Mouse (Mus musculus) WW6 (cell line): ENCODE measurements around the gene Wdr90.
"Not testable (repeated sequence)": the region's sequence is repeated elsewhere in the genome, so short reads cannot be mapped to it uniquely, and the experiment has no call there.

Experiments used
- DNase-seq: peaks from one replicate; pipeline ENCODE4 v3.0.0-alpha.2; 2013; ENCODE audit warnings: low read depth, low spot score

Wdr90 gene

DNA sequence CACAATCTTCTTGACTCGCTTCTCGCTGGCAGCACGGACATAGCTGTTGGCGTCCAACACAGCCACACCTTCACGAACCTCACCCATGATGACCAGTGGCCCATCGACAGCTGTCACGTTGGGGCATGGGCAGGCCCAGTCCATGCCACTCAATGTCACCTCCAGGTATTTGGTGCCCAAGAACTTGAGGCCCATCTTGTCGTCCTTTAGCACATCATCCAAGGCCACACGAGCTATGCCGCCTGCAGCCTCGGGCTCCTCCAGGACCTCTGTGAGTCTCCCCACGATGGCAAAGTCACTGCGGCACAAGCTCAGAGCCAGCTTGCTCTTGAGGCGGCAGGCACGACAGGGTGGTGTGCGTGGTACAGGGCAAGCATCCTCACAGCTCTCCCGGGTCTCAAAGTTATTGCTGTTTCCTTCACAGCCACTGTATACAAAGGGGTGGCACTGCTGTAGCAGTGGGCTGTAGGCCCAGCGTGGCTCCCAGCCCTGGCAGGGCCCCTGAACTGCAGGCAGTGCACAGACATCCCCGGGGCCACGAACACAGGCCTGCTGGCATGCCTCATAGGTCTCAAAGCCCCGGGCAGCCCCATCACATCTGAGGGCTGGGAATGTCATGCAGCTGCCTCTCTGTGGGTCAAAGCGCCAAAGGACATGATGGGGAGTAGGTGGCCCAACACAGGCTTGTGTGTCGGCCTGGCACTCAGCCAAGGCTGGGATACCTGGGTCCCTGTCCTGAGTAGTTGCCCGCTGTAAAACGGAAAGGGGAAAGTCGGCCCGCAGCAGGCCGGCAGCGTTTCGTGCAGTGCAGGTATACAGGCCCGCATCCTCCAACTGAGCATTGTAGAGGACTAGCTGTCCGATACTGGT is 16.7 kb upstream of the Wdr90 start:
- DNase-seq: no peak

DNA sequence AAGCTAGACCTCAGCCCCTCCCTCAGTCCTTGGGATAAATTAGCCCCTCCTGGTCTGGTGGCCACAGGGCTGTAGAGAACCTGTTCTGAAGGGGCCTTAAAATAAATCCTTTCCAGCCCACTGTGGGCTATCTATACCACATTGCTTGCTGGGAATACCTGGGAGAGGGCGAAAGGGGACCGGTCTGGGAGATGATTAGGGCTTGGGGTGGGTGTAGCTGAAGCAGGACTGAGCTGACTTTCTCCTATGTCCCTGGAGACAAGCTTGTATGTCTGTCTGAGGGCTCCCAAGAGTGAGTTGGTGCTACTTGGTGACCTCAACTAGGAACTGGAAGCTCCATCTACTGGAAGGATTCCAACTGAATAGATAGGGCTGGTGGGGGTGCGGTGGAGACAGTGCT is 15.7 kb upstream of the Wdr90 start:
- no peak for DNase-seq

- DNase-seq: no peak
Measured at GRCm38 (mm10) chr17:25876347-25876915, 15.1 kb upstream of the Wdr90 start.

- no peak for DNase-seq
Measured at GRCm38 (mm10) chr17:25875171-25876136, 14.2 kb upstream of the Wdr90 start.

GRCm38 (mm10) chr17:25874721-25875170 is 13.4 kb upstream of the Wdr90 start, which contains the start of gene Mettl26:
Mettl26 (plus strand) TSS chr17:25875074.
- peak; percentile 66 for DNase-seq

DNA sequence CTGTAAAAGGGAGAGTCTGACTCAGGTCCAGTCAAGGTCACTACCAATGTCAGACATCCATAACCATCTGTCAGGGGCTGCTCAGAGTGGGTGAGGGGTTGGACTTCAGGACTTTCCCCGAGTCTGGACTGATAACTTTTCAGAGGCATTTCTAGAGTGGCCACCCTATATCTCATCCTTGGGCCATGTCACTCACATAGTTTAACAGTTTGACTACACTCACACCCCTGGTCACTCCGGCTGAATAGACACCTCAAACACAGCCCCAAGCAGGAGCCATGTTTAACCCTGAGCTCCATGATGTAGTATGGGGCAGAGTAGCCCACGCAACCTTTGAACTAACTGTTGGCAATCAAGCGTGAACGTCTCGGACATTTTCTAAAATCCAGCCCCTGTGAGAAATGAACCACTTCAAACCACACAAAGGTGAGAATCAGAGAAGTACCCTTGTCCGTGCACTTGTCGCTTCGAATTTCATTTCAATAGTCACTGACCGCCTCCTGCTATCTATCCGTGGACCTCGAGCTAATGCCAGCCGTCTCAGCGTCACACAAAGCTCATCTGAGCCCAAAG is 12.9 kb upstream of the Wdr90 start:
- no peak for DNase-seq

DNA sequence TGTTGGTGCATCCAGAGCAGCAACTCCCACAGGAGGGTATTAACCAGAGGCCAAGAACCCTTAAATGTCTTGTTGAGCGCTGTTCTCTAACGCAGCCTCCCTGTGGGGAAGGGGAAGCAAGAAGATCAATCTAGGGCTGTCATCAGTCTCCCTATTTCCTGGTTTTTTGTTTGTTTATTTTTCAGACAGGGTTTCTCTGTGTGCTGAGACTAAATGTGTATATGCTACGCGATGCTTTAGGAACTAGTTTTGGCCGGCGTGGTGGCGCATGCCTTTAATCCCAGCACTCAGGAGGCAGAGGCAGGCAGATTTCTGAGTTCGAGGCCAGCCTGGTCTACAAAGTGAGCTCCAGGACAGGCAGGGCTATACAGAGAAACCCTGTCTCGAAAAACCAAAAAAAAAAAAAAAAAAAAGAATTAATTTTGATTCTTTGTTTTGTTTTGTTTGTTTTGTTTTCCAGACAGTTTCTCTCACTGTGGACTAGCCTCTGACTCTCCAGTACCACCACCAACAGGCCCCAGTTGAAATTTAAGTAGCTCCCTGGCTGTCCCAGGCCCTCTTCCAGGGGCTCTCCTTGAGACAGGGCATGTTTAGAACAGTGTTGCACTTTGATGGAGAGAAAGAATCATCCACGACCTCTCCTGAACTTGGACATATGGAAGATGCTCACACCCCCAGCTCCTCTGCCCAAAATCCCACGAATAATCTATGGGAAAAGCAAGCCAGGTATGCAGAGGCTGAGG is 12.3 kb upstream of the Wdr90 start:
- no peak for DNase-seq

GRCm38 (mm10) chr17:25872676-25873075 is 11.4 kb upstream of the Wdr90 start:
- no peak for DNase-seq

- DNase-seq: not testable (repeated sequence)
Measured at GRCm38 (mm10) chr17:25871566-25871965, 10.3 kb upstream of the Wdr90 start.

DNA sequence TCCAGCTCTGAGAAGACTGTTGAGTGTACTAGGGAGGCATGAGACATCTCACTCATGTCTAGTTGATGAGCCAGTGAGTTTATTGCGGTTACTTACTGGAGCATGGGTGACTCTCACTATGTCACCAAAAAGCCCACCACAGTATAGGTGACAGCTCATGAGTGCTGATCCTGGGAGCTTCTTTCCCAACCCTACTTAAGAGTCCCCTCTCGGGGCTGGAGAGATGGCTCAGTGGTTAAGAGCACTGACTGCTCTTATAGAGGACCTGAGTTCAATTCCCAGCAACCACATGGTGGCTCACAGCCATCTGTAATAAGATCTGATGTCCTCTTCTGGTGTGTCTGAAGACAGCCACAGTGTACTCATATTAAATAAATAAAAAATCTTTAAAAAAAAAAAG is 8.7 kb upstream of the Wdr90 start:
- no peak for DNase-seq

DNA sequence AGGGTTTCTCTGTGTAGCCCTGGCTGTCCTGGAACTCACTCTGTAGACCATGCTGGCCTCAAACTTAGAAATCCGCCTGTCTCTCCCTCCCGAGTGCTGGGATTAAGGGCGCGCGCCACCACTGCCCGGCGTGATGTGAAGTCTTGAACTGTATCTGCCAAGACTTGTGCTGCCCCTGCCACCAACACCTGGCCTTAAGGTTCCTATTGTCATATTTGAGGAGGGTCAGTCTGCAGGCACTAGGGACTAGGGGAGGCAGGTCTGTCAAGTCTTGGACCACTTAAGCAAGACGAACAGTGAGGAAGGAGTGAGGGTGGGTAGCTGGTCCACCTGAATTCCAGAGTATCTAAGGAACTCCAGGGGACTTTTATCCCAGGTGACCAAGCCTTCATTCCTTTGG is 8.2 kb upstream of the Wdr90 start:
- no peak for DNase-seq

GRCm38 (mm10) chr17:25868601-25869191 is 7.4 kb upstream of the Wdr90 start, which contains the start of gene Mcrip2:
Mcrip2 (minus strand) TSS chr17:25868764.
- DNase-seq: no peak

GRCm38 (mm10) chr17:25867836-25868600 is 6.7 kb upstream of the Wdr90 start:
- no peak for DNase-seq

- DNase-seq: no peak
Measured at GRCm38 (mm10) chr17:25867509-25867835, 6.2 kb upstream of the Wdr90 start.

DNA sequence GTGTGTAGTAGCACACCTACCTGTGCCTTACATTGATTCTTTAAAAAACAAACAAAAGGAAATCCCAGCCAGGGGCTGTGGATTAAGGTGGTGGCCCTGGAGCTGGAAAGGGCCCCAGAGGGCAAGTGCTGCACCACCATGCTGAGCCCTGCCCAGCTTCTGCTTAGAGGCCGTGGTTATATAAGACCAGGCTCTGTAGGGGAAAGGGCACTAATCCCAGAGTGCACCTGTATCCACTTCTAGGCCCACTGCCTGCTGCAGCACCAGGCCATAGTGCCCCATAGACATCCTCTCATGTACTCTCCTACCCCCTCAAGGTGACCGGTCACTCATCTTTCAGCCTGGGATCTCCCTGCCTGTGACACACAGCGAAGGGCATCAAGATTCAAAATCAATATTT is 4.9 kb upstream of the Wdr90 start:
- DNase-seq: no peak

DNA sequence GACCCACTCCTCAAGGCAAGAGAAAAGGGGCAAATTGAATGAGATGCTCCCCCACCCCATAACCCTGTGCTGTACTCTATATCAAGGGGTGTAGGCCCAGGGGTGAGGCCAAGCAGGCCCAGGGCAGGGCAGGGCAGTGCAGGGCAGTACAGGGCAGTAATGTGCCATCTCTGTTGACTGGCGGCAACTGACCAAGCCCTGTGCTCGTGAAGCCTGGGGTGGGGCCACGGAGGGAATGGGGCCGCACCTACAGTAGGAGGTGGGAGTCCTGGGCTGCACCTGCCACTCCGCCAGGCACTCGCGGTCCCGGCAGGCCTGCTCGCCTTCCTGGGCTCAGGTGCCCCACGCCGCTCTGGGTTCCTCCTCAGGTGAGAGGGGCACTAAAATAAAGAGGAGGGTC is 4.0 kb upstream of the Wdr90 start:
- DNase-seq: no peak

DNA sequence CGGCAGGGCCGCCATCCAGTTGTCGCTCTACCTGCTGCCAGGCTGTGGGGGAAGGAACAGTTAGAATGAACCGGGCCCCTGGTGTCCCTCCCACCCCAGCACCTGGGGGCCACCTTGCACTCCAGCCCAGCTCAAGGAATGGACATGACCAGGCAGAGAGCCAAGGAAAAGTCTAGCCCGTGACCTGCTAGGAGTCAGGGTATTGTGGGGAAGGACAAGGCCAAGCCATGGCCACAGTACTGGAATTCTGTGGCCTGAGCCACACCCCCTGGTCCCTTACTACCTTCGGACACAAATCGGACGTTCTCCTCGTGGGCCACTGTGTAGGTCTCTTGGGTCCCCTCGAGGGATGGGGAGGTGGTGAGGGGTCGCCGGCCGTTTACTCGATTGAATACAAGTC is 3.0 kb upstream of the Wdr90 start:
- DNase-seq: no peak

DNA sequence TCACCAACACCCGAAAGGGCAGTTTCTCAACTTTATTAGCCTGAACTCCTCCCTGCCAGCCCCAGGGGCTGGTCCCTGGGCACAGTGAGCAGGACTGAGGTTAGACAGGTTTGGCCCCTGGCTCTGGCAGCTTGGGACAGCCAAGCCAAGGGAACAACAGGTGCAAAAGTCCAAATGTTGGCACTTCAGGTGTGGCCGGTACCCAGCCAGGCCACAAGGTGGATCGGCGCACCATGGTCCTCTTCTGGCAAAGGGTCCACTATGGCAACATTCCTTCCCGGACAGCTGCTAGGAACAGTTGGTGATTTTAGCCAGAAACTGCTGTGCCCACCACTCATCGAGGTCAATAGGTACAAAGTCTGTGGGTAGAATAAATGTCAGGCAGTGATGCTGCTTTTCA is 2.4 kb upstream of the Wdr90 start:
- no peak for DNase-seq

- DNase-seq: no peak
Measured at GRCm38 (mm10) chr17:25861704-25862612, 657 bp upstream of the Wdr90 start.
